Mouse (Mus musculus) stomach, postnatal 0 days (tissue): ENCODE measurements around the gene Phtf2. TPM values are rescaled to one million over a fixed set of nuclear protein-coding genes. Genes with fewer than 3 reads are reported as not detected.

Source experiments
- ATAC-seq: fragments of 200-750 bp; cut with Nextera tagmentation; 2 replicates; pipeline ENCODE4 v1.8.0; 2017; ENCODE audit not compliant: low FRiP score, low TSS enrichment
- DNase-seq: peaks from one replicate; pipeline ENCODE4 v3.0.0-alpha.2; 2016; ENCODE audit warnings: low spot score
- H3K27ac ChIP-seq: fragments of 300-500 bp; sonication (generic); replicated peaks from 2 replicates; pipeline ENCODE4 v1.5.1; 2014; ENCODE audit warnings: mild to moderate bottlenecking, control low read depth
- H3K27me3 ChIP-seq: fragments of 300-500 bp; sonication (generic); 2 replicates; pipeline ENCODE4 v1.6.1; 2014; ENCODE audit warnings: low read length; ENCODE audit not compliant: control insufficient read depth, insufficient read depth
- H3K36me3 ChIP-seq: fragments of 300-500 bp; sonication (generic); 2 replicates; pipeline ENCODE4 v1.6.1; 2014; ENCODE audit warnings: low read length, mixed read lengths; ENCODE audit not compliant: control insufficient read depth, insufficient read depth
- H3K4me1 ChIP-seq: fragments of 300-500 bp; sonication (generic); replicated peaks from 2 replicates; pipeline ENCODE4 v1.6.1; 2014; ENCODE audit warnings: antibody characterized with exemption; ENCODE audit not compliant: control insufficient read depth, insufficient read depth
- H3K4me2 ChIP-seq: fragments of 300-500 bp; sonication (generic); replicated peaks from 2 replicates; pipeline ENCODE4 v1.6.1; 2014; ENCODE audit warnings: low read depth, mild to moderate bottlenecking, control low read depth, moderate library complexity
- H3K4me3 ChIP-seq: fragments of 300-500 bp; sonication (generic); 2 replicates; pipeline ENCODE4 v1.5.1; 2014; ENCODE audit warnings: low read depth, low read length, control low read depth
- H3K9ac ChIP-seq: fragments of 300-500 bp; sonication (generic); 2 replicates; pipeline ENCODE4 v1.6.1; 2014; ENCODE audit warnings: mild to moderate bottlenecking, low read length, control low read depth, mixed read lengths
- H3K9me3 ChIP-seq: fragments of 300-500 bp; sonication (generic); 2 replicates; pipeline ENCODE4 v1.6.1; 2016; ENCODE audit warnings: low read length; ENCODE audit not compliant: control insufficient read depth
- CTCF ChIP-seq: IDR thresholded peaks from 2 replicates; pipeline ENCODE4 v1.5.1; 2016; ENCODE audit warnings: antibody characterized with exemption, low read depth, mild to moderate bottlenecking, moderate library complexity
- EP300 ChIP-seq: optimal IDR thresholded peaks from 2 replicates; pipeline ENCODE3; 2016; ENCODE audit warnings: antibody characterized with exemption
- WGBS: fragments of 180-500 bp; shearing (Covaris S2); extraction: QIAGEN DNeasy Blood & Tissue Kit; methylation state at CpG from one replicate; pipeline ENCODE4 v1.1.7; 2014; 5-methylcytosine and 5-hydroxymethylcytosine counted together
- polyA plus RNA-seq: library from polyadenylated mRNA; unstranded; fragments of >200 nt; fragmentation: Nextera tagmentation; extraction: Ambion mirVana; gene quantifications from 2 replicates; pipeline ENCODE4 v1.2.1, GENCODE M21; 2015

Phtf2 gene
- polyA plus RNA-seq, 1 experiment from 2014 or later = 5.1 TPM

DNA sequence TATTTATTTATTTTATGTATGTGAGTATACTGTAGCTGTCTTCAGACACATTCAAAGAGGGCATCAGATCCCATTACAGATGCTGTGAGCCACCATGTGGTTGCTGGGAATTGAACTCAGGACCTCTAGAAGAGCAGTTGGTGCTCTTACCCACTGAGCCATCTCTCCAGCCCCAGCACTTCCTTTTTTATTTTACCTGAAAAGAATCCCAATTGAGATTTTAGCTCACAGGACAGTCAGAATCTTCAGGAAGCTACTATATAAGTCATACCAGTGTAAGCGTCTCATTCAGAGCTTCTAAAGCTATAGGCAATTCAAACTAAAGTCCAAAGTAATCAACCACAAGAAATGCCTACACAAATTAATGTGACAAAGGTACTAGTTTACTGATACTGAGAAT is 47.5 kb downstream of the Phtf2 start:
- TF ChIP-seq EP300 = no peak
- no peak for TF ChIP-seq CTCF
- no peaks in the 10 kb centered on the region for H3K4me1 ChIP-seq
- WGBS = 97% methylated on average over 1 of the region's 1 CpGs
- no peaks in the 10 kb centered on the region for H3K36me3 ChIP-seq
- ATAC-seq (no peak), DNase-seq (no peak)
- no peak overlapping the region for H3K9ac ChIP-seq
- no peak overlapping the region for H3K4me3 ChIP-seq
- no peaks in the 10 kb centered on the region for H3K9me3 ChIP-seq
- H3K27me3 ChIP-seq = no peaks in the 10 kb centered on the region
- no peak overlapping the region for H3K27ac ChIP-seq
- H3K4me2 ChIP-seq = no peak overlapping the region

DNA sequence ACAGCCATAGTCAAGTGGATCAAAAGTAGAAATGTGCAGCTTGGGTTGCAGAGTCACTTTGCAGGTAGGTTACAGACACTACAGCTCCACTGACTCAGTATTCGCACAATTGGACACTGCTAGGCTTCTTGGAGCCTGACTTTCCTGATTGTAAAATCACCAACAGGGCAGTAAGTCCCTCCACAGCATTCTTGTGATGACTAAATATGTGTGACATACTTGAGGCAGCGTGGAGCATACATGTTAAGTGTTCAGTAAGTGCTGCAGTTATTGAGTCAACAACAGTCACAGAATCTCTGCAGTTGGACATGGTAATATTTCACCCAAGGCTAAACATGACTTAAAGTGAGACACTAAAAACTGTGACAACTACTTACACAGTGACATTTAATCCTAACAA is 50.5 kb downstream of the Phtf2 start:
- ATAC-seq (no peak), DNase-seq (no peak)
- TF ChIP-seq CTCF = no peak
- TF ChIP-seq EP300 = no peak
- Histone ChIP-seq H3K4me1 (no peaks in the 10 kb centered on the region), H3K9me3 (no peaks in the 10 kb centered on the region), H3K36me3 (no peaks in the 10 kb centered on the region), H3K27ac (no peak overlapping the region), H3K4me2 (no peak overlapping the region), H3K4me3 (no peak overlapping the region), H3K27me3 (no peaks in the 10 kb centered on the region), H3K9ac (no peak overlapping the region)
- 80% methylated on average over 2 of the region's 2 CpGs for WGBS

DNA sequence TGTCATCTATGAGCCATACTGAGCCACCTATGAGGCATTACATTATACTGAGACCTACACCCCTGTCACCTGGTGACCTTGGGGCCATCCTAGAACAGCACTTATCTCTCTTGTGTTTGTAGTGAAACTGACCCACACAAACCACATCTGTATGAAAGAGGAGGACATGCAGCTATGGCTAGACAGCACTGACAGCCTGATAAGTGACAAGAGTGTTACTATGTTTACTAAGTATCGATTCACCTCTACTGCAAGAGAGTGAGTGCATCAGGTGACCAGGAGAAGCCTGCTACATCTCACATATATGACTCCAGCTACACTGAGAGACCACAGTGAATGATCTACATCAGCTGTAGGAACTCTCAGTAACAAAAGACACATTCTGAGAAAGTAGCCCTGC is 51.2 kb downstream of the Phtf2 start:
- Histone ChIP-seq H3K4me3 (no peak overlapping the region), H3K9me3 (no peaks in the 10 kb centered on the region), H3K9ac (no peak overlapping the region), H3K27me3 (no peaks in the 10 kb centered on the region), H3K27ac (no peak overlapping the region), H3K4me2 (no peak overlapping the region), H3K36me3 (no peaks in the 10 kb centered on the region), H3K4me1 (no peaks in the 10 kb centered on the region)
- TF ChIP-seq EP300 (no peak), CTCF (no peak)
- DNase-seq (no peak), ATAC-seq (no peak)
- 39% methylated on average over 1 of the region's 1 CpGs for WGBS

GRCm38 (mm10) chr5:20821647-20822046 is 60.3 kb downstream of the Phtf2 start:
- no peak overlapping the region for H3K4me3 ChIP-seq
- peak; percentile 23 for DNase-seq
- ATAC-seq = no peak; the same call in 1 of the 2 replicates
- H3K9ac ChIP-seq = no peak overlapping the region
- no peak overlapping the region for H3K4me2 ChIP-seq
- TF ChIP-seq CTCF (no peak), EP300 (no peak)
- WGBS = 15% methylated on average over 1 of the region's 1 CpGs
- H3K9me3 ChIP-seq = no peaks in the 10 kb centered on the region
- no peaks in the 10 kb centered on the region for H3K4me1 ChIP-seq
- H3K27ac ChIP-seq = no peak overlapping the region
- no peaks in the 10 kb centered on the region for H3K27me3 ChIP-seq
- H3K36me3 ChIP-seq = no peaks in the 10 kb centered on the region

DNA sequence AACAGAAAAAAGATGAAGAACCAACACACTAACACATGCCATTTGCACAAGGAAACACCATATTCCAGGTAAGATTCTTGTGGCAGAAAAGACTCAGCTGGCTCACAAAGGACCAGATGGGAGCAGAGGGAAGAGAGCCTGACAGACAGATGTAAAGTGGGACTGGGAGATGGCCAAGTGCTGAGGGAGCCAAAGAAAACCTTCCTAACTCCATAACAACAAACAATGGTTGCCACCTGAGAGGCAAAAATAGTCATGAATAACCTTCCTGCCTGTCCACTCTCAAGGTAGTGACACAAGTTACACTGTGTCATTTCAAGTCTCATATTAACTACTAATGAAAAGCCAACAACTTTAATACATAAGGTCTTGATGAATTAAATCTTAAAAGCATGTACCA is 60.8 kb downstream of the Phtf2 start:
- DNase-seq = no peak

DNA sequence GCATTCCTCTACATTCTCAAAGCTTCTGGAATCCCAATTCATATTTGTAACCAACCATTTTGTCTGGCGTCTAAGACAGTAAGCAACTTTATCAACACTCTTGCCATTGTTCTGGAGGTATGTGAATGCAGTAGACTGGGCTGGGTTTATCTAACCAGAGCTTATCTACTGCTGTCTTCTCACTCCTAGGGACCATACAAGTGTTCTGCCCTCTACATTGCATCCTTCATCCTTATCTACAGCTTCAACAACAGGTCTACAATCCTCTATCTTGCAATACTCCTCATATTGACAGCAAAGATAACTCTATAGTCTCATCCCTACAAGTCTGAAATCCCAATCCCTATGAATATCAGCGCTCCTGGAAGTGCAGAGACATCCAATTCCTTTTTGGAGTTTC is 66.8 kb downstream of the Phtf2 start:
- WGBS = 80% methylated on average over 2 of the region's 2 CpGs
- DNase-seq (no peak), ATAC-seq (no peak)
- no peaks in the 10 kb centered on the region for H3K27me3 ChIP-seq
- H3K9ac ChIP-seq = no peak overlapping the region
- TF ChIP-seq EP300 (no peak), CTCF (no peak)
- no peaks in the 10 kb centered on the region for H3K9me3 ChIP-seq
- H3K4me2 ChIP-seq = no peak overlapping the region
- H3K36me3 ChIP-seq = no peaks in the 10 kb centered on the region
- no peak overlapping the region for H3K4me3 ChIP-seq
- H3K4me1 ChIP-seq = no peaks in the 10 kb centered on the region
- H3K27ac ChIP-seq = no peak overlapping the region

More for the DNA sequence above, 60.8 kb downstream of the Phtf2 start:
- Histone ChIP-seq H3K9ac (no peak overlapping the region), H3K27ac (no peak overlapping the region), H3K4me3 (no peak overlapping the region), H3K9me3 (no peaks in the 10 kb centered on the region), H3K4me2 (no peak overlapping the region), H3K27me3 (no peaks in the 10 kb centered on the region), H3K4me1 (no peaks in the 10 kb centered on the region), H3K36me3 (no peaks in the 10 kb centered on the region)
- TF ChIP-seq CTCF (no peak), EP300 (no peak)
- ATAC-seq = no peak

GRCm38 (mm10) chr5:20810449-20810848 is 71.5 kb downstream of the Phtf2 start:
- Histone ChIP-seq H3K36me3 (no peaks in the 10 kb centered on the region), H3K4me1 (no peaks in the 10 kb centered on the region), H3K9ac (no peak overlapping the region), H3K27ac (no peak overlapping the region), H3K27me3 (no peaks in the 10 kb centered on the region), H3K9me3 (no peaks in the 10 kb centered on the region), H3K4me3 (no peak overlapping the region), H3K4me2 (no peak overlapping the region)
- TF ChIP-seq EP300 = no peak
- no peak for TF ChIP-seq CTCF
- DNase-seq = no peak
- ATAC-seq = no peak
- 82% methylated on average over 6 of the region's 6 CpGs for WGBS
